Mouse (Mus musculus): ENCODE measurements around the gene Hspa1a. TPM values are rescaled to one million over a fixed set of nuclear protein-coding genes. Genes with fewer than 3 reads are reported as not detected.
A peak's percentile ranks its signal among the peaks of the same experiment; 100 is the strongest.
"Not testable (repeated sequence)": the region's sequence is repeated elsewhere in the genome, so short reads cannot be mapped to it uniquely, and the experiment has no call there.

Hspa1a gene
- 6.3 and 18.9 TPM in 2 replicates for polyA plus RNA-seq (2012; ENCODE audit: insufficient read depth, insufficient read length, missing spikeins)

DNA sequence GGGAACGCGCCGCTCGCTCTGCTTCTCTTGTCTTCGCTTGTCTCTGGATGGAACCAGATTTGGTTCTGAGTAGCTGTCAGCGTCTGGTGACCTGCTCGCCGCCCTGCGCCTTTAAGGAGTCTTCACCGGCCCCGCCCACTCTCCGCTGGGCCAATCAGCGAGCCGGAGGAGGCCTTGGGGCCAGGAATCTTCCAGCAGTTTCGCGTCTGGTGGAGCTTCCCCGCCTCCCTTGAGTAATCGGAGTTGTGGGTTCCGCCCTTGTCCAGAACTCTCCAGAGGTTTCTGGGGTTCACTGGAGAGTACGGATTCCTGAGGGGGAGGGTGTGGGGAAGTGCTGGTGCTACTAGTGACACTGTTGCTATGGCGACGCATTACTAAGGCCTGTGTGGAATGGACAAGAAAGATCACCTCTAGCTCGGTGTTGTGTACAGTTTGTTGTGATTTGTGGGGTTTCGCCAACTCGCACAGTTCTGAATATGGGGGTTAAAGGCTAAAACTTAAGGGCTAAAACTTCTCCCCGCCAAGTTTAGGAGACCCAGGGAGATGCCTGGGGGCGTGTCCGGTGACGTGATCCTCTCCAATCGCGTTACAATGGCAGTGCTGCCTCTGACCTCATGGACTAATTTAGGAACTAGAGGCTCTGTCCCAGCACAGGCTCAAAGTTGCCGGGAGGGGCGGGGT, at the start of gene Hspa1a, which contains the start of gene Hspa1l:
TSS of gene Hspa1a (minus strand) at position 88 of the 681 bp plus-strand sequence.
TSS of gene Hspa1l (plus strand) at position 635 of the 681 bp plus-strand sequence.
- H3K4me1 ChIP-seq (ENCODE audit: control insufficient read depth, insufficient read depth, insufficient read length, low read length), result not testable (repeated sequence)
- Histone ChIP-seq H3K4me3 (ENCODE audit: insufficient read depth, low read depth, low read length) (peak within 1 kb of the TSS; percentile 58), H3K27ac (replicated peaks; ENCODE audit: low read depth, low read length) (peak within 1 kb of the TSS; percentile 88)

DNA sequence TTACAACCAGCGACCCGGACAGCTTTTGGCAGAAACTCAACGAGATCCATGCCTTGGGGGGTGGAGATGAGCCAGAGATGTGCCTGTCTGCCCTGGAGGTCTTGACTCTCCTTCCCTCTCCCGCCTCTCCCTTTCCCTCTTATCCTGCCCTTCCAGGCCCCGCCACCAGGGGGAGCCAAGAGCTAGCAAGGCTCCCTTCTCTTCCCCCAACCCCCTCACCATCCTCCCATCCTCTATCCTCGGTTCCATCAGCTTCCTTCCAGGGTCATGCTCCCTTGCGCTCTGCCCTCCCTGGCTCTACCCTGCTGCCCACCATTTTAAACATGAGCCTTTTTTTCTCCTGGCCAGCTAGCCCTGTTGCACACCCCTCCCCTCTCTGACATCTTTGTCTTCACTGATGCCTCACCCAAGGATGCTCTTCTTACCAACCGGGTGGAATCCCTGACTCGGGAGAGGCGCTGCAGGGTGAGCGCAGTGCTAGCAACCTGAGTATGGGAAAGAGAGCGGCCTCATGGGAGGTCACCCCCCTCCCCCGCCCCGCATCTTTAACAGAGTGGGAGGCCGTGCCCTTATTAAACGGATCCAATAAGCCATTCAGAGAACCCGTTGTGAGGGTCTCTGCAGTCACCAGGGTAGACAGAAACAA, 49.3 kb upstream of the Hspa1a start:
- Histone ChIP-seq H3K4me1 (ENCODE audit: control insufficient read depth, insufficient read depth, insufficient read length, low read length) (peaks cover 3% of the 10 kb centered on the region; the same call in 1 of the 2 replicates), H3K4me3 (ENCODE audit: insufficient read depth, low read depth, low read length) (peak overlapping the region; percentile 42), H3K27ac (replicated peaks; ENCODE audit: low read depth, low read length) (peak overlapping the region; percentile 94)

DNA sequence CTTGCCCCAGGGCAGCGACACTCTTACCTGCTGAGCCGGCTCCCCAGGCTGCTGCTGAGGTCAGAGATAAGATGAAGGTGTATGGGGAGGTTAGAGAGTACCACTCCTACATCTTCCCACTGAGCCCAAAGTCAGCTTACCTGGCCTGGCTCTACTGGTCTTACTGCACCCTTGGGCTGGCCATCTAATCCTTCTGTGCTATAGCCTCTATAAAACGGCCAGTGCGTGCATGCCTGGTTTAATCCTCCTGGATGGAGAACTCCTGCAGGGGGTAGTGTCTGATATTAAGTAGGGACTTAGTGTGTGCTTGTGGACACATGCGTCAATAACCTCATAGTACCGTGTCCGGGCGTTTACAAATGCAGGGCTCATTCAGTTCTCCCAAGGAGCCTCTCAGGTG, 48.6 kb upstream of the Hspa1a start:
- no peak overlapping the region for H3K4me3 ChIP-seq (ENCODE audit: insufficient read depth, low read depth, low read length)
- no peak overlapping the region for H3K27ac ChIP-seq (replicated peaks; ENCODE audit: low read depth, low read length)
- H3K4me1 ChIP-seq (ENCODE audit: control insufficient read depth, insufficient read depth, insufficient read length, low read length), result peaks cover 3% of the 10 kb centered on the region; the same call in 1 of the 2 replicates

DNA sequence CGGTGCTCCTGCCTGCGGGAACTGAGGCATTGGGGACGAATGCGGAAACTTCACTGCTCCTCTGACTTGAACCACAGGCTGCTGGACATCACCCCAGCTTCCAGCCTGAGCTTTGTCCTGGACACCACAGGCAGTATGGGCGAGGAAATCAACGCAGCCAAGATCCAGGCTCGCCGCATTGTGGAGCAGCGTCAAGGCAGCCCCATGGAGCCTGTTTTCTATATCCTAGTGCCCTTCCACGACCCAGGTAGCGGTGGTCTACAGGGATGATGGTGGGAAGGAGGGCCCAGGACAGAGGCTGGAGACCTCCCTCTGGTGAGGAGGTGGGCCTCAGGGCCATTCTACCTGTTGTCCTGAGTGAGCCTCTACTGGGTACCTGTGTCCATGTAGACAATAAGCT, 47.9 kb upstream of the Hspa1a start:
- H3K4me1 ChIP-seq (ENCODE audit: control insufficient read depth, insufficient read depth, insufficient read length, low read length), result peaks cover 3% of the 10 kb centered on the region; the same call in 1 of the 2 replicates
- no peak overlapping the region for H3K4me3 ChIP-seq (ENCODE audit: insufficient read depth, low read depth, low read length)
- H3K27ac ChIP-seq (replicated peaks; ENCODE audit: low read depth, low read length), result no peak overlapping the region

DNA sequence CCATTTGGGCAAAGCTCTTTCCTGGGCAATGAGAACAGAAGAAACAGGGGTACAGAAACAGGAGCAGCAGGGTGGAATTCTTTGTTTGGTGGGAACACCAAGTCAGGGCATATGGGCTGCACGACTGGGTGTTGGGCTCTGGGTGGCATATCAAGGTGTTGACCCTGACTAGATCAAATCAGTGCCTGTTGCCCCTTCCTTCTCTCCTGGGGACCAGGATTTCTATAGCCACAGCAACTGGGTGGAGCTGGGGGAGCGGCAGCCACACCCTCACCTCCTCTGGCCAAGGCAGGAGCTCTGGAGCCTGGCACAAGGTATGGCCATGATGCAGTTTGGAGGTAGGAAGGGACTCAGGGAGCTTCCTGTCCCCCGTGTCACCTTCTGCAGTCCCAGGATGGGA, 46.2 kb upstream of the Hspa1a start:
- no peak overlapping the region for H3K4me3 ChIP-seq (ENCODE audit: insufficient read depth, low read depth, low read length)
- peaks cover 3% of the 10 kb centered on the region; the same call in 1 of the 2 replicates for H3K4me1 ChIP-seq (ENCODE audit: control insufficient read depth, insufficient read depth, insufficient read length, low read length)
- no peak overlapping the region for H3K27ac ChIP-seq (replicated peaks; ENCODE audit: low read depth, low read length)

DNA sequence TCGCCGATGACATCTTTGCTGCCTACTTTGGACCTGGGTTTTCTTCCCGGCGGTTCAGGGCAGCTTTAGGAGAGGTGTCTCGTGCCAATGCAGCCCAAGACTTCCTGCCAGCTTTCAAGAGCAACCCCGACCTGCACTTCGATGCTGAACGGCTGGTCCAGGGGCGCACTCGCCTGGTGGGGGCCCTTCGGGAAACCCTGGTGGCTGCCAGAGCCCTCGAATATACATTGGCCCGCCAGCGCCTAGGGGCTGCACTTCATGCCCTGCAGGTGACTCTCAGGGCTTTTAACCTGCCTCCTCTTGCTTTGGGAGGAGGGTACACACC, 45.7 kb upstream of the Hspa1a start:
- H3K4me1 ChIP-seq (ENCODE audit: control insufficient read depth, insufficient read depth, insufficient read length, low read length), result peaks cover 2% of the 10 kb centered on the region; the same call in 1 of the 2 replicates
- H3K27ac ChIP-seq (replicated peaks; ENCODE audit: low read depth, low read length), result no peak overlapping the region
- no peak overlapping the region for H3K4me3 ChIP-seq (ENCODE audit: insufficient read depth, low read depth, low read length)

DNA sequence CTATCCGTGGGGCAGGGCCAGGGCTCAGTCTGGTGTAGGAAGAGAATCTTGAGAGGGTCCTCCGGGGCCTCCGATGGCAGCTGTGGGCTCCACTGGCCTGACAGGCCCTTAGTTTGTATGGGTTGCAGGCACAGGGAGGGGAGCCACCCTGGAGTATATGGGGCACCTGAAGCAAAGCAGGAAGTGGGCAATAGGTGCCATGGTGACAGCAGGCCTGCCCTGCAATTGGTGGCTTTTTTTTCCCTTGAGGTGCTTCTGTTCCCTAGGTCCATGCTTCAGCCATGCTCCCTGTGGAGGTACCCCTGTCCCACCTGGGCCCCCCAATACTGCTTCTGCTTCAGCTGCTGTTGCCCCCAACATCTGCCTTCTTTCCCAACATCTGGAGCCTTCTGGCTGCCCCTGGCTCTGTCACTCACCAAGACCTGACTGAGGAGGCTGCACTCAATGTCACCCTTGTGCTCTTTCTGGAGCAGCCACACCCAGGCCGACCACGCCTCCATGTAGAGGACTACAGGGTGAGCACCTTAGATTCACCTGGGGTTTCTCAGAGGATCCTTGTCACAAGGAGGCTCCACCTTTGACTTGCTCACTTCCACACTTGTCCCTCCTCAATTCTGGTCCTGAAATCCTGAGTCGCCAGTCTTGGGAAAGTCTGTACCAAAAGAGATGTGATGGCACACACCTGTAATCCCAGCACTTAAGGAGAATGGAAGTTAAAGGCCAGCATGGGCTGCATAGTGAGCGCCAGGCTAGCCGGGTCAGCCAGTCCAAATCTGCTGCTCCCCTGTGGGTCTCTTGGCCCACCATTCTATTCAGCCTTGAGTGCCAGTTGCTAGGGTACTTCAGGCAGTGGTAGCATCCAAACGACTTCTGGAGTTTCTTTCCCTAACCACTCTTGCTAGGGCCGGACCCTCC, 45.1 kb upstream of the Hspa1a start:
- no peaks in the 10 kb centered on the region for H3K4me1 ChIP-seq (ENCODE audit: control insufficient read depth, insufficient read depth, insufficient read length, low read length)
- no peak overlapping the region for H3K27ac ChIP-seq (replicated peaks; ENCODE audit: low read depth, low read length)
- H3K4me3 ChIP-seq (ENCODE audit: insufficient read depth, low read depth, low read length), result no peak overlapping the region

DNA sequence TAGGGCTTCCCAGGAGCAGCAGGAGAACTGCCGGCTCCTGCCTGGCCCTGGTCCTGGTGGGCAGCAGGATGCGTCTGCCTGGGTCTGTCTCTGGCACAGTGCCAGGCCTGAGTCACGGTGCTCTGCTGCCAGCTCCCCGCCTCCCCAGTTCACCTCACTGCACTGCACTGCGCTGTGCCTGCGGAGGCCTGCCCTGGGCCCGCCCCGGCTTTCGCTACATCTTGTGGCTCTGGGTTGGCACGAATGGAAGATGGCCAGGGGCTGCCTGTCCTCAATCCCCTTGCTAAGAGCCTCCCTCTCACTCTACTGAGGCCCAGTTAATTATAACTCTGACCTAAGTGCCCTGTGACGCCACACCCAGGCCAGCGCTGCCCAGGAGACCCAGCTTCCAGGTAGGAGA, 44.4 kb upstream of the Hspa1a start, which contains the start of gene Vwa7:
TSS of gene Vwa7 (plus strand) at position 204 of the 400 bp plus-strand sequence.
- H3K4me3 ChIP-seq (ENCODE audit: insufficient read depth, low read depth, low read length), result no peak within 1 kb of the TSS
- no peak within 1 kb of the TSS for H3K27ac ChIP-seq (replicated peaks; ENCODE audit: low read depth, low read length)
- no peaks in the 10 kb centered on the region for H3K4me1 ChIP-seq (ENCODE audit: control insufficient read depth, insufficient read depth, insufficient read length, low read length)

DNA sequence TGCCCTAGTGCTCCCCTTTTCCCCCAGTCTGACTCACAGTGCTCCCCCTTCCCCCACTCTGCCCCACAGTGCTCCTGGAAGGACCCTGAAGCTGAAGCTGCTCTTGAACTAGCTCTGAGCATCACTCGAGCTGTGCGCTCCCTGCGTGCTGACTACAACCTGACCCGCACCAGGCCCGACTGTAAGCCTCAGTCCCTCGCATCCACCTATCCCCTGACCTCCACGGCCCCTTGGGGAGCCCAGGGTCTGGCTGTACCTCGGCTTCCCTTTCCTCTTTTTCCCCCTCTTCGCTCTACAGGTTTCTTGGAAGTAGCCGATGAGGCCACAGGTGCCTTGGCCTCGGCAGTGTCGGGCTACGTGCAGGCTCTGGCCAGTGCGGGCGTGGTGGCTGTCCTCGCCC, 43.3 kb upstream of the Hspa1a start:
- Histone ChIP-seq H3K4me3 (ENCODE audit: insufficient read depth, low read depth, low read length) (no peak overlapping the region), H3K27ac (replicated peaks; ENCODE audit: low read depth, low read length) (no peak overlapping the region), H3K4me1 (ENCODE audit: control insufficient read depth, insufficient read depth, insufficient read length, low read length) (no peaks in the 10 kb centered on the region)

DNA sequence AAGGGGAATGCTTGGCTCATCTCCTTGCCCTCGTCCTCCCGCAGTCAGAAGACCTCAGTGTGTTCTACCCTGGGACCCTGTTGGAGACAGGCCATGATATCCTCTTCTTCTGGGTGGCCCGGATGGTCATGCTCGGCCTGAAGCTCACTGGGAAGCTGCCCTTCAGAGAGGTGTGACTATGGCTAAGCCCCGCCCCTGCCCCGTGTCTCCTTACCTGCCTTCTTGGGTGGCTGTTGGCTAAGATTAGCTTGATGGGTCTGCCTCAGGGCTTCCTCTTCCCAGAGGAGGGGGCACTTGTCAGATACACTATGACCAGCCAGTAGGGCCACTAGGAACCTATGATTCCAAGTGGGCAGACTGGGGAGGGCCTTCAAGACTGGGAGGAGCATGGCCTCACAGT, 41.3 kb upstream of the Hspa1a start:
- no peak overlapping the region for H3K4me3 ChIP-seq (ENCODE audit: insufficient read depth, low read depth, low read length)
- H3K4me1 ChIP-seq (ENCODE audit: control insufficient read depth, insufficient read depth, insufficient read length, low read length), result no peaks in the 10 kb centered on the region
- H3K27ac ChIP-seq (replicated peaks; ENCODE audit: low read depth, low read length), result no peak overlapping the region

DNA sequence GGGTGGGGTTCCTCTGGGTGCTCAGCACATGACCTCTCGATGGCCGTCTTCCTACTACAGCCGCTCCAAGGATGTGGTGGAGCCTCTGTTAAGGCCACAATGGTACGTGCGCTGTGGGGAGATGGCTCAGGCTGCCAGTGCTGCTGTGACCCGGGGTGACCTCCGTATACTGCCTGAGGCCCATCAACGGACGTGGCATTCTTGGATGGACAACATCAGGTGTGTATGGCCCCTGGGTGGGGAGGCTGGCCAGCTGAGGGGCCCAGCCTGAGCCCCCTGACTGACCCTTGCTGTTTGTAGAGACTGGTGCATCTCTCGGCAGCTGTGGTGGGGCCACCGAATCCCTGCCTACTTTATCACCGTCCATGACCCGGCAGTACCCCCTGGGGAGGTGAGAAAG, 40.5 kb upstream of the Hspa1a start:
- Histone ChIP-seq H3K4me1 (ENCODE audit: control insufficient read depth, insufficient read depth, insufficient read length, low read length) (no peaks in the 10 kb centered on the region), H3K27ac (replicated peaks; ENCODE audit: low read depth, low read length) (no peak overlapping the region), H3K4me3 (ENCODE audit: insufficient read depth, low read depth, low read length) (no peak overlapping the region)

DNA sequence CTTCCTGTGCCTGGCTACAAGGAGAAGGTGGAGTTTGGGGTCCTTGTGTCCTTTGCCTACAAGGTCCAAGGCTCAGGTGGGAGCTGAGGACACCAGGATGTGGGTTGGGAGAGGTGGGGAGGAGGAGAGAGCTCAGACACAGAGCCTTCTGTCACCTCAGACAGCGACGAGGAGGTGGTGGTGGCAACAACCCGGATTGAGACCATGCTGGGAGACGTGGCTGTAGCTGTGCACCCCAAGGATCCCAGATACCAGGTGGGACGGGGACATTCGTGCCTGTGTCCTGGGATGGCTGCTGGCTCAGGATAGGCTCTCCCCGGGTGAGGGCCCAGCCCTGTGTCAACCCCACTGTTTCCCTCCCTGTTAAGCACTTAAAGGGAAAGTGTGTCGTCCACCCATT, 39.5 kb upstream of the Hspa1a start:
- no peak overlapping the region for H3K4me3 ChIP-seq (ENCODE audit: insufficient read depth, low read depth, low read length)

DNA sequence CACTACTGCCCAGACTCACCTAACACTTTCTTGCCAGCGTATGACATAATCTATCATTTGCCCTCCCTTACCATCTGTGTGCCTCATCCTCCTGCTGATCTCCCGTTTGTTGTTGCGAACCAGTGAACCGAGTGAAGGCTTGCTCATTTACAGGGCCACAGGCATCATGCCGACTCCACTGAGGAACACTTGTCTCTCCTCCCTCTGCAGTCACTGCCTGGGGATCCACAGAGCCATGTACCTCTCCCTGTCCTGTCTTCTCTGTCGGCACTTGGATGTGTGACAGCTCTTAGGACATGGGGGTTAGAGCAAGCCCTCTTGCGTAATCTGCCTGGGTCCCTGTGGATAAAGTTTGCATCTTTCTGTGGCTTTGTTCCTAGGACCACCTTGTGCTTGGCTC, 37.6 kb upstream of the Hspa1a start:
- no peaks in the 10 kb centered on the region for H3K4me1 ChIP-seq (ENCODE audit: control insufficient read depth, insufficient read depth, insufficient read length, low read length)
- no peak overlapping the region for H3K4me3 ChIP-seq (ENCODE audit: insufficient read depth, low read depth, low read length)
- H3K27ac ChIP-seq (replicated peaks; ENCODE audit: low read depth, low read length), result no peak overlapping the region

More for the DNA sequence above, 39.5 kb upstream of the Hspa1a start:
- no peak overlapping the region for H3K27ac ChIP-seq (replicated peaks; ENCODE audit: low read depth, low read length)
- no peaks in the 10 kb centered on the region for H3K4me1 ChIP-seq (ENCODE audit: control insufficient read depth, insufficient read depth, insufficient read length, low read length)

DNA sequence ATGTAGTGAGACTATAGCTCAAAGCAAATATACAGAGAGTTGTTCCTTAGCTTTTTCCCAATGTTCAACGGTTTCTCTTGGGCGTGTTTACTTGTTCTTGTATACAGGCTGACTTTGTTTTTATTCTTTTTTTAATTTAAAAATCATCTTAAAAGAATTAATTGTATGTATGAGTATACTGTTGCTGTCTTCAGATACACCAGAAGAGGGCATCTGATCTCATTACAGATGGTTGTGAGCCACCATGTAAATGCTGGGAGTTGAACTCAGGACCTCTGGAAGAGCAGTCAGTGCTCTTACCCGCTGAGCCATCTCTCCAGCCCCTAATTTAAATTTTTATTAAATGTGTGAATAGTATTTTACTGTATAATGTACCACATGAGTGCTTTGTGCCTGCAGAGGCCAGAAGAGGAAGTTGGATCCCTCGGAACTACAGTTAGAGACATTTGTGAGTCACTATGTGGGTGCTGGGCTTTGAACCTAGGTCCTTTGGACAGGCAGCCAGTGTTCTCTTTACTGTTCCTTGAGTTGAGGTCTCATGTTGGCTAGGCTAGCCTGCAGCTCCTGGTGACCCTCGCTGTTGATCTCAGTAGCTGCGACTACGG, 35.5 kb upstream of the Hspa1a start:
- Histone ChIP-seq H3K4me1 (ENCODE audit: control insufficient read depth, insufficient read depth, insufficient read length, low read length) (no peaks in the 10 kb centered on the region), H3K27ac (replicated peaks; ENCODE audit: low read depth, low read length) (no peak overlapping the region), H3K4me3 (ENCODE audit: insufficient read depth, low read depth, low read length) (no peak overlapping the region)

DNA sequence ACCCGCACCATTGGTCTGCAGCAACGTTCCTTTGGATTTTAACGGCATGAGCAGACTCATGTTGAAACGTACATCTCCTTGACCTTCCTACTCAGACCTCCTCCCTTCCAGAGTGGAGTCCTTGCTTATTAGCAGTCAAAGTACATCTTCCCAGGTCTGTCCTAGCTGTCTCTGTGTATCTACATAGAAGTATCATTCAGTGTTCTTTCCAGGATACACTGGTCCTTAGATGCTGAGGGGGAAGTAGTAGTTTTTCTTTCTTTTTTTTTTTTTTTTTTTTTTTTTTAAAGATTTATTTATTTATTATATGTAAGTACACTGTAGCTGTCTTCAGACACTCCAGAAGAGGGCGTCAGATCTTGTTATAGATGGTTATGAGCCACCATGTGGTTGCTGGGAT, 33.9 kb upstream of the Hspa1a start:
- H3K27ac ChIP-seq (replicated peaks; ENCODE audit: low read depth, low read length); H3K4me3 ChIP-seq (ENCODE audit: insufficient read depth, low read depth, low read length); H3K4me1 ChIP-seq (ENCODE audit: control insufficient read depth, insufficient read depth, insufficient read length, low read length): not testable (repeated sequence)
